Mouse (Mus musculus): ENCODE measurements around the gene Nt5c3.

GRCm38 (mm10) chr6:56920222-56921092 lies 3.3 kb downstream of the Nt5c3 start:
- TF ChIP-seq CTCF (IDR thresholded peaks at IDR 0.05; ENCODE audit: low read depth): no peak
- peak; percentile 90 for TF ChIP-seq EP300 (IDR thresholded peaks at IDR 0.05; ENCODE audit: low read depth)

Data from liver, embryonic 14.5 days (tissue).